Mouse (Mus musculus) lung, postnatal 0 days (tissue): Measurements from ENCODE around the gene Mical2. TPM values are rescaled to one million over a fixed set of nuclear protein-coding genes. Genes with fewer than 3 reads are reported as not detected.

Source experiments
- ATAC-seq: fragments of 200-750 bp; cut with Nextera tagmentation; 2 replicates; pipeline ENCODE4 v1.8.0; 2017; ENCODE audit warnings: moderate library complexity
- DNase-seq: peaks from one replicate; pipeline ENCODE4 v3.0.0-alpha.2; 2016; ENCODE audit warnings: low spot score
- H3K27ac ChIP-seq: fragments of 300-500 bp; sonication (generic); 2 replicates; pipeline ENCODE4 v1.5.1; 2014; ENCODE audit warnings: antibody characterized with exemption, mild to moderate bottlenecking, low read length, mixed read lengths
- H3K27me3 ChIP-seq: fragments of 300-500 bp; sonication (generic); replicated peaks from 2 replicates; pipeline ENCODE4 v1.6.1; 2014; ENCODE audit warnings: low read length, mixed read lengths; ENCODE audit not compliant: insufficient read depth
- H3K36me3 ChIP-seq: fragments of 300-500 bp; sonication (generic); 2 replicates; pipeline ENCODE4 v1.6.1; 2014; ENCODE audit warnings: low read length, mixed read lengths; ENCODE audit not compliant: insufficient read depth
- H3K4me1 ChIP-seq: fragments of 300-500 bp; sonication (generic); 2 replicates; pipeline ENCODE4 v1.6.1; 2014; ENCODE audit warnings: antibody characterized with exemption, low read depth, low read length, mixed read lengths; ENCODE audit not compliant: insufficient read depth
- H3K4me2 ChIP-seq: fragments of 300-500 bp; sonication (generic); replicated peaks from 2 replicates; pipeline ENCODE4 v1.6.1; 2014; ENCODE audit warnings: low read depth, mild to moderate bottlenecking, low read length, moderate library complexity, mixed read lengths
- H3K4me3 ChIP-seq: fragments of 300-500 bp; sonication (generic); 2 replicates; pipeline ENCODE4 v1.5.1; 2014; ENCODE audit warnings: low read depth, low read length
- H3K9ac ChIP-seq: fragments of 300-500 bp; sonication (generic); replicated peaks from 2 replicates; pipeline ENCODE4 v1.6.1; 2014; ENCODE audit warnings: low read depth, mild to moderate bottlenecking
- H3K9me3 ChIP-seq: fragments of 300-500 bp; sonication (generic); 2 replicates; pipeline ENCODE4 v1.6.1; 2016; ENCODE audit warnings: low read length, mixed read lengths
- CTCF ChIP-seq: IDR thresholded peaks from 2 replicates; pipeline ENCODE4 v1.5.1; 2016; ENCODE audit warnings: antibody characterized with exemption, mild to moderate bottlenecking
- EP300 ChIP-seq: IDR thresholded peaks from 2 replicates; pipeline ENCODE4 v1.6.1; 2016; ENCODE audit warnings: antibody characterized with exemption, mild to moderate bottlenecking, control low read depth
- WGBS: fragments of 180-500 bp; shearing (Covaris S2); extraction: QIAGEN DNeasy Blood & Tissue Kit; methylation state at CpG from one replicate; pipeline ENCODE4 v1.1.7; 2014; 5-methylcytosine and 5-hydroxymethylcytosine counted together
- polyA plus RNA-seq: library from polyadenylated mRNA; unstranded; fragments of >200 nt; fragmentation: Nextera tagmentation; extraction: Ambion mirVana; gene quantifications from 2 replicates; pipeline ENCODE4 v1.2.1, GENCODE M21; 2015

Gene Mical2
- polyA plus RNA-seq, 1 experiment from 2014 or later: 19.7 TPM

- ATAC-seq: no peak
- H3K9me3 ChIP-seq: no peaks in the 10 kb centered on the region
- no peak overlapping the region for H3K27ac ChIP-seq
- no peak for DNase-seq
- H3K4me3 ChIP-seq: no peak overlapping the region
- TF ChIP-seq EP300: no peak
- TF ChIP-seq CTCF: no peak
- H3K4me2 ChIP-seq: no peak overlapping the region
- H3K27me3 ChIP-seq: no peaks in the 10 kb centered on the region
- 75% methylated on average over 11 of the region's 11 CpGs for WGBS
- 0 out of 2 replicates have a peak, but pooled peaks cover 9% of the 10 kb centered on the region for H3K36me3 ChIP-seq
- no peak overlapping the region for H3K9ac ChIP-seq
- no peaks in the 10 kb centered on the region for H3K4me1 ChIP-seq
Observed at GRCm38 (mm10) chr7:112353939-112354338, 128.3 kb downstream of the Mical2 start.

GRCm38 (mm10) chr7:112354503-112354951 lies 128.9 kb downstream of the Mical2 start:
- no peaks in the 10 kb centered on the region for H3K27me3 ChIP-seq
- DNase-seq: peak; percentile 65
- no peak overlapping the region for H3K27ac ChIP-seq
- H3K4me1 ChIP-seq: no peaks in the 10 kb centered on the region
- H3K4me2 ChIP-seq: no peak overlapping the region
- TF ChIP-seq EP300: no peak
- TF ChIP-seq CTCF: no peak
- H3K4me3 ChIP-seq: no peak overlapping the region
- no peaks in the 10 kb centered on the region for H3K9me3 ChIP-seq
- 18% methylated on average over 7 of the region's 7 CpGs for WGBS
- ATAC-seq: peak; percentile 55
- H3K36me3 ChIP-seq: 0 out of 2 replicates have a peak, but pooled peaks cover 6% of the 10 kb centered on the region
- no peak overlapping the region for H3K9ac ChIP-seq

GRCm38 (mm10) chr7:112359594-112359993 lies 133.9 kb downstream of the Mical2 start:
- no peak for ATAC-seq
- H3K4me1 ChIP-seq: no peaks in the 10 kb centered on the region
- H3K9me3 ChIP-seq: no peaks in the 10 kb centered on the region
- H3K4me2 ChIP-seq: no peak overlapping the region
- TF ChIP-seq EP300: no peak
- TF ChIP-seq CTCF: no peak
- H3K36me3 ChIP-seq: 0 out of 2 replicates have a peak, but pooled peaks cover 4% of the 10 kb centered on the region
- H3K4me3 ChIP-seq: no peak overlapping the region
- no peaks in the 10 kb centered on the region for H3K27me3 ChIP-seq
- no peak overlapping the region for H3K27ac ChIP-seq
- 69% methylated on average over 3 of the region's 3 CpGs for WGBS
- no peak for DNase-seq
- H3K9ac ChIP-seq: no peak overlapping the region

GRCm38 (mm10) chr7:112362574-112363200 lies 137.0 kb downstream of the Mical2 start:
- Histone ChIP-seq H3K9ac (no peak overlapping the region), H3K36me3 (0 out of 2 replicates have a peak, but pooled peaks cover 4% of the 10 kb centered on the region), H3K4me1 (no peaks in the 10 kb centered on the region), H3K9me3 (no peaks in the 10 kb centered on the region), H3K27ac (no peak overlapping the region), H3K4me3 (no peak overlapping the region), H3K27me3 (no peaks in the 10 kb centered on the region), H3K4me2 (no peak overlapping the region)
- peak; percentile 41 for DNase-seq
- peak; percentile 76 for ATAC-seq
- 44% methylated on average over 7 of the region's 7 CpGs for WGBS
- TF ChIP-seq EP300 (no peak), CTCF (no peak)

- no peak overlapping the region for H3K4me2 ChIP-seq
- no peaks in the 10 kb centered on the region for H3K9me3 ChIP-seq
- WGBS: 43% methylated on average over 3 of the region's 3 CpGs
- no peaks in the 10 kb centered on the region for H3K4me1 ChIP-seq
- DNase-seq: no peak
- H3K36me3 ChIP-seq: no peaks in the 10 kb centered on the region
- ATAC-seq: peak; percentile 30; the same call in 1 of the 2 replicates
- no peak overlapping the region for H3K9ac ChIP-seq
- H3K4me3 ChIP-seq: no peak overlapping the region
- H3K27me3 ChIP-seq: no peaks in the 10 kb centered on the region
- no peak for TF ChIP-seq EP300
- TF ChIP-seq CTCF: no peak
- no peak overlapping the region for H3K27ac ChIP-seq
Observed at GRCm38 (mm10) chr7:112365864-112366263, 140.2 kb downstream of the Mical2 start.

GRCm38 (mm10) chr7:112369046-112369445 lies 143.4 kb downstream of the Mical2 start:
- Histone ChIP-seq H3K4me1 (no peaks in the 10 kb centered on the region), H3K36me3 (no peaks in the 10 kb centered on the region), H3K9me3 (no peaks in the 10 kb centered on the region), H3K4me2 (no peak overlapping the region), H3K4me3 (no peak overlapping the region), H3K27ac (no peak overlapping the region), H3K9ac (no peak overlapping the region), H3K27me3 (no peaks in the 10 kb centered on the region)
- TF ChIP-seq EP300 (no peak), CTCF (peak; percentile 95)
- ATAC-seq (peak; percentile 75), DNase-seq (peak; percentile 93)
- 25% methylated on average over 2 of the region's 2 CpGs for WGBS
